Mouse (Mus musculus): ENCODE measurements around the gene Arhgap40.

The Arhgap40 gene

GRCm38 (mm10) chr2:158512528-158512927, at the start of gene Arhgap40:
Arhgap40 (plus strand) TSS chr2:158512796.
- no peak for DNase-seq (ENCODE audit: low spot score in 2 of 2)

- DNase-seq (ENCODE audit: low spot score in 2 of 2), result peak in 1 of 2 experiments; percentile 36
These were observed 38.4 kb upstream of the Arhgap40 start for GRCm38 (mm10) chr2:158474159-158474558.

GRCm38 (mm10) chr2:158477640-158478039, 35.0 kb upstream of the Arhgap40 start:
- DNase-seq (ENCODE audit: low spot score in 2 of 2), result no peak

- DNase-seq (ENCODE audit: low spot score in 2 of 2), result no peak
These were observed 14.1 kb upstream of the Arhgap40 start for GRCm38 (mm10) chr2:158498457-158498856.

GRCm38 (mm10) chr2:158501836-158502812, 10.5 kb upstream of the Arhgap40 start, which contains the start of gene Adig:
Adig (plus strand) TSS chr2:158502612.
- DNase-seq (ENCODE audit: low spot score in 2 of 2), result no peak

GRCm38 (mm10) chr2:158503226-158503625, 9.4 kb upstream of the Arhgap40 start:
- no peak for DNase-seq (ENCODE audit: low spot score in 2 of 2)

- no peak for DNase-seq (ENCODE audit: low spot score in 2 of 2)
These were observed 8.9 kb upstream of the Arhgap40 start for GRCm38 (mm10) chr2:158503671-158504070.

- no peak for DNase-seq (ENCODE audit: low spot score in 2 of 2)
These were observed 6.1 kb upstream of the Arhgap40 start for GRCm38 (mm10) chr2:158506475-158506874.

GRCm38 (mm10) chr2:158507046-158507445, 5.5 kb upstream of the Arhgap40 start:
- DNase-seq (ENCODE audit: low spot score in 2 of 2), result no peak

- DNase-seq (ENCODE audit: low spot score in 2 of 2), result no peak
These were observed 1.9 kb upstream of the Arhgap40 start for GRCm38 (mm10) chr2:158510665-158511064.

- no peak for DNase-seq (ENCODE audit: low spot score in 2 of 2)
These were observed 1.3 kb downstream of the Arhgap40 start for GRCm38 (mm10) chr2:158513821-158514336.

- DNase-seq (ENCODE audit: low spot score in 2 of 2), result no peak
These were observed 6.0 kb downstream of the Arhgap40 start for GRCm38 (mm10) chr2:158518583-158518982.

- DNase-seq (ENCODE audit: low spot score in 2 of 2), result no peak
These were observed 6.5 kb downstream of the Arhgap40 start for GRCm38 (mm10) chr2:158519071-158519470.

- no peak for DNase-seq (ENCODE audit: low spot score in 2 of 2)
These were observed 7.2 kb downstream of the Arhgap40 start for GRCm38 (mm10) chr2:158519800-158520199.

GRCm38 (mm10) chr2:158523060-158523459, 10.5 kb downstream of the Arhgap40 start:
- no peak for DNase-seq (ENCODE audit: low spot score in 2 of 2)

- DNase-seq (ENCODE audit: low spot score in 2 of 2), result no peak
These were observed 11.7 kb downstream of the Arhgap40 start for GRCm38 (mm10) chr2:158524129-158524860.

- DNase-seq (ENCODE audit: low spot score in 2 of 2), result peak; percentile 64
These were observed 21.5 kb downstream of the Arhgap40 start for GRCm38 (mm10) chr2:158534090-158534489.

GRCm38 (mm10) chr2:158534559-158534958, 22.0 kb downstream of the Arhgap40 start:
- no peak for DNase-seq (ENCODE audit: low spot score in 2 of 2)

- no peak for DNase-seq (ENCODE audit: low spot score in 2 of 2)
These were observed 27.1 kb downstream of the Arhgap40 start for GRCm38 (mm10) chr2:158539433-158540305.

GRCm38 (mm10) chr2:158541286-158541685, 28.7 kb downstream of the Arhgap40 start:
- no peak for DNase-seq (ENCODE audit: low spot score in 2 of 2)

GRCm38 (mm10) chr2:158545266-158545665, 32.7 kb downstream of the Arhgap40 start:
- DNase-seq (ENCODE audit: low spot score in 2 of 2), result no peak

Data from frontal cortex, postnatal 36 days (tissue).